In the genomic region with DNA sequence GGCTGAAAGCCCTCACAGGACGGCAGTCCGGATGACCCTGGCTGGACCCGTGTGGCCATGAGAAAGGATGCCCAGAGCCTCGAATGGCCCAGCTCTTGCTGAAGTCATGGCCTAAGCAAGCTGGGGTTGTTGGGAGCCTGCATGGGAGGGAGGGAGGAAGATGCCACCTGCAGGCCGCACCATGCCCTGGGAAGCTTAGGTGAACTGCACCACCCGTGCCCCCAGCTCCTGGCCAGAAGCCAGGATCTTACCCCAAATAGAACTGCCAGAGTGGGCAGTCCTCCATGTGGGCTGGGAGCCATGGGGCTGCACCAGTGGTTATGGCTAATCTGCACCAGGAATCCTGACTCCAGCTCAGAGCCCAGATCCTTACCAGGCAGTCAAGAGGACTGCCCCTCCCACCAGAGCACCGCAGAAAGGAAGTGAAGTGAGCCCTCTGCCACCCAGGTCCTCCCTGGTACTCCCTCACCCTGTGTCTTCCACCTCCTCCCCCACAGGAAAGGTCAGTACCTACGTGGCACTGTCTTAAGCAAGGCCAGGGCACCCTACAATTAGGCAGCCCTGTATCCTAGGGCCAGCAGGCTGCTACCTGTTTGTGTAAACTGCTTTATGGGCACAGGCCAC, we compare ENCODE assay signal across 10 mouse cellular contexts. TPM values are rescaled to one million over a fixed set of nuclear protein-coding genes. Genes with fewer than 3 reads are reported as not detected.
DNase-seq lines count a peak whose midpoint lies in the region; TF ChIP-seq lines count a peak whose summit lies in the region.
"Had no signal": no experiment of that assay in that cellular context is flagged by ENCODE, and none has a peak within 500 bp of the region (broad histone marks: within the 10 kb centered on the region; RNA-seq: fewer than 3 reads in every experiment).

No protein-coding gene starts in this region.

- dilution Hi-C loops in CH12.LX (cut with MboI; ENCODE audit: extremely low pct_ligation_motif_present, extremely low pct_unique_long_range_greater_than_20kb, low sequenced_read_pairs), result no loop called here

- in situ Hi-C loops in CH12.LX (cut with MboI; ENCODE audit: low pct_ligation_motif_present, low pct_unique_long_range_greater_than_20kb, low sequenced_read_pairs), result no loop called here

- H3K27ac ChIP-seq in layer of hippocampus, adult 2 months, result peak overlapping the region; percentile 61
- no peak overlapping the region for H3K27ac ChIP-seq in CH12.LX (ENCODE audit: insufficient read depth, low read depth)
- H3K27ac ChIP-seq: lung, embryonic 15.5 days; stomach, embryonic 15.5 days had no signal

- no peaks in the 10 kb centered on the region for H3K9me3 ChIP-seq in CH12.LX (replicated peaks; ENCODE audit: low read length)
- H3K9me3 ChIP-seq: lung, embryonic 15.5 days; stomach, embryonic 15.5 days had no signal

- DNase-seq in adrenal gland, postnatal 36 days, result peak; percentile 40 to 61
- DNase-seq in adrenal gland, postnatal 10 days, result no peak
- no peak for DNase-seq in layer of hippocampus, adult 2 months (ENCODE audit: low spot score in 2 of 2)
- no peak for DNase-seq in layer of hippocampus, postnatal 25 days (ENCODE audit: extremely low spot score in 1 of 2, low spot score in 1 of 2)
- no peak for DNase-seq in CH12.LX (ENCODE audit: extremely low read depth)
- DNase-seq in heart, postnatal 10 days, result peak; percentile 77 to 81
- no peak for DNase-seq in spleen, postnatal 36 days (ENCODE audit: low spot score in 2 of 2)
- DNase-seq in urinary bladder, postnatal 36 days (ENCODE audit: low spot score in 2 of 2), result no peak

- H3K79me2 ChIP-seq in CH12.LX (replicated peaks; ENCODE audit: control insufficient read depth, extremely low read depth, insufficient read depth, poor library complexity, severe bottlenecking), result no peaks in the 10 kb centered on the region

- H3K4me2 ChIP-seq in CH12.LX (ENCODE audit: insufficient read depth, low read depth, poor library complexity, severe bottlenecking), result no peak overlapping the region
- H3K4me2 ChIP-seq: lung, embryonic 15.5 days; stomach, embryonic 15.5 days had no signal

- peaks cover 45 to 58% of the 10 kb centered on the region in 2 experiments for H3K36me3 ChIP-seq in CH12.LX (replicated peaks in 1 of 2; ENCODE audit: control insufficient read depth in 1 of 2, insufficient read depth in 1 of 2, low read length in 1 of 2)

- intact Hi-C loops in heart, postnatal 10 days (cut with DNase I), result no loop called here

- peak; percentile 45 for TF ChIP-seq CTCF in layer of hippocampus, adult 2 months (conservative IDR thresholded peaks at IDR 0.05)
- TF ChIP-seq CTCF in CH12.LX (conservative IDR thresholded peaks at IDR 0.05 in 1 of 2, IDR thresholded peaks at IDR 0.05 in 1 of 2; ENCODE audit: low read depth in 2 of 2, low read length in 2 of 2), result peak in 1 of 2 experiments; percentile 29; a peak in 2 of 4 replicates

- H3K27me3 ChIP-seq in CH12.LX (replicated peaks), result peaks cover 2% of the 10 kb centered on the region

- no peak overlapping the region for H3K4me3 ChIP-seq in layer of hippocampus, adult 2 months
- no peak overlapping the region for H3K4me3 ChIP-seq in CH12.LX (replicated peaks in 1 of 3; ENCODE audit: low read depth in 2 of 3, low read length in 2 of 3, poor library complexity in 1 of 3)
- H3K4me3 ChIP-seq: lung, embryonic 15.5 days; stomach, embryonic 15.5 days had no signal

- no peak for TF ChIP-seq EP300 in CH12.LX (IDR thresholded peaks at IDR 0.05; ENCODE audit: low read length)

- no peak for TF ChIP-seq RAD21 in CH12.LX (IDR thresholded peaks at IDR 0.05; ENCODE audit: low read depth, low read length)

- H3K9ac ChIP-seq in CH12.LX (ENCODE audit: insufficient read depth, low read depth), result no peak overlapping the region
- H3K9ac ChIP-seq: lung, embryonic 15.5 days; stomach, embryonic 15.5 days had no signal

- no peak for TF ChIP-seq POLR2A in CH12.LX (IDR thresholded peaks at IDR 0.05; ENCODE audit: low read depth, low read length)

- peaks cover 8 to 14% of the 10 kb centered on the region in 2 experiments for H3K4me1 ChIP-seq in CH12.LX (ENCODE audit: control insufficient read depth in 1 of 2, insufficient read depth in 2 of 2)

TF ChIP-seq in CH12.LX, 34 proteins besides CTCF, POLR2A, EP300 and RAD21:
- TF ChIP-seq NELFE (IDR thresholded peaks at IDR 0.05; ENCODE audit: low read depth, low read length) (no peak), SMC3 (IDR thresholded peaks at IDR 0.05; ENCODE audit: low read depth, low read length) (peak; percentile 22; the same call in 1 of the 2 replicates), MAZ (IDR thresholded peaks at IDR 0.05; ENCODE audit: low read depth, low read length) (no peak), ZNF384 (IDR thresholded peaks at IDR 0.05; ENCODE audit: low read depth, low read length) (no peak)
TF ChIP-seq in CH12.LX: peak in this region for 1.

RNA-seq across cellular contexts. Expression of gene Atp5d, which starts 5.1 kb away (rescaled TPM):
- total RNA-seq in adrenal gland, postnatal 36 days (2021), result 100 to 1,000 TPM; 561 to 735 TPM
- 100 to 1,000 TPM; 982 to 996 TPM for total RNA-seq in adrenal gland, postnatal 10 days (2021)
- total RNA-seq in layer of hippocampus, adult 2 months (2021), result 100 to 1,000 TPM; 332 to 344 TPM
- 100 to 1,000 TPM; 338 to 391 TPM for total RNA-seq in layer of hippocampus, postnatal 25 days (2021)
- total RNA-seq in CH12.LX (2012; rRNA removed), result 270 and 326 TPM in 2 replicates
- 85.8 and 106 TPM in 2 replicates for total RNA-seq in CH12.LX (2014; rRNA removed)
- 306 and 352 TPM in 2 replicates for polyA plus RNA-seq in CH12.LX (2012; ENCODE audit: insufficient read length, low read depth)
- 1,000 to 10,000 TPM; 1,058 to 1,125 TPM for total RNA-seq in heart, postnatal 10 days (2021)

RNA-seq across cellular contexts. Expression of gene Cbarp, which starts 7.3 kb away (rescaled TPM):
- total RNA-seq in adrenal gland, postnatal 36 days (2021), result 100 to 1,000 TPM in 1 of 2 experiments, 10 to 100 TPM in 1; 57.5 to 205 TPM
- total RNA-seq in adrenal gland, postnatal 10 days (2021), result 10 to 100 TPM; 41.6 to 65.6 TPM
- total RNA-seq in layer of hippocampus, adult 2 months (2021), result 100 to 1,000 TPM; 331 to 341 TPM
- 100 to 1,000 TPM; 399 to 401 TPM for total RNA-seq in layer of hippocampus, postnatal 25 days (2021)
- total RNA-seq in CH12.LX (2012; rRNA removed) (2.3 and 2.6 TPM in 2 replicates), CH12.LX (2014; rRNA removed) (0.09 and 0.19 TPM in 2 replicates)
- 1.7 and 2.4 TPM in 2 replicates for polyA plus RNA-seq in CH12.LX (2012; ENCODE audit: insufficient read length, low read depth)
- 1 to 10 TPM; 3.2 to 4.1 TPM for total RNA-seq in heart, postnatal 10 days (2021)

RNA-seq across cellular contexts. Expression of gene Midn, which starts 14.7 kb away (rescaled TPM):
- 100 to 1,000 TPM; 104 to 188 TPM for total RNA-seq in adrenal gland, postnatal 36 days (2021)
- 100 to 1,000 TPM; 106 to 127 TPM for total RNA-seq in adrenal gland, postnatal 10 days (2021)
- 10 to 100 TPM; 53.1 to 54.5 TPM for total RNA-seq in layer of hippocampus, adult 2 months (2021)
- total RNA-seq in layer of hippocampus, postnatal 25 days (2021), result 10 to 100 TPM; 61.4 to 82.4 TPM
- total RNA-seq in CH12.LX (2012; rRNA removed) (11.6 and 16.2 TPM in 2 replicates), CH12.LX (2014; rRNA removed) (3.9 and 4.7 TPM in 2 replicates)
- polyA plus RNA-seq in CH12.LX (2012; ENCODE audit: insufficient read length, low read depth), result 25.2 and 33.2 TPM in 2 replicates
- 100 to 1,000 TPM; 132 to 190 TPM for total RNA-seq in heart, postnatal 10 days (2021)

RNA-seq across cellular contexts. Expression of gene Stk11, which starts 17.7 kb away (rescaled TPM):
- 100 to 1,000 TPM; 146 to 149 TPM for total RNA-seq in adrenal gland, postnatal 36 days (2021)
- total RNA-seq in adrenal gland, postnatal 10 days (2021), result 100 to 1,000 TPM; 133 to 151 TPM
- 10 to 100 TPM; 96.8 to 97.7 TPM for total RNA-seq in layer of hippocampus, adult 2 months (2021)
- 10 to 100 TPM; 89.1 to 94.3 TPM for total RNA-seq in layer of hippocampus, postnatal 25 days (2021)
- total RNA-seq in CH12.LX (2012; rRNA removed), result 64.8 and 65.9 TPM in 2 replicates
- total RNA-seq in CH12.LX (2014; rRNA removed), result 47.4 and 48.5 TPM in 2 replicates
- polyA plus RNA-seq in CH12.LX (2012; ENCODE audit: insufficient read length, low read depth), result 93.4 and 94.9 TPM in 2 replicates
- 100 to 1,000 TPM; 110 to 112 TPM for total RNA-seq in heart, postnatal 10 days (2021)

RNA-seq across cellular contexts. Expression of gene Sbno2, which starts 28.0 kb away (rescaled TPM):
- total RNA-seq in adrenal gland, postnatal 36 days (2021), result 10 to 100 TPM; 49.3 to 51.3 TPM
- total RNA-seq in adrenal gland, postnatal 10 days (2021), result 10 to 100 TPM; 37.5 to 55.7 TPM
- total RNA-seq in layer of hippocampus, adult 2 months (2021), result 10 to 100 TPM; 22.4 to 23.4 TPM
- 10 to 100 TPM; 14.5 to 22.0 TPM for total RNA-seq in layer of hippocampus, postnatal 25 days (2021)
- total RNA-seq in CH12.LX (2012; rRNA removed), result 20.7 and 22.6 TPM in 2 replicates
- 9.0 and 9.7 TPM in 2 replicates for total RNA-seq in CH12.LX (2014; rRNA removed)
- polyA plus RNA-seq in CH12.LX (2012; ENCODE audit: insufficient read length, low read depth), result 21.1 and 24.2 TPM in 2 replicates
- 10 to 100 TPM; 15.1 to 17.6 TPM for total RNA-seq in heart, postnatal 10 days (2021)

Comparison
In these comparisons a context has a peak if more than half of its experiments do, and no peak if none do; other contexts are left out.
1. DNase-seq: peak in adrenal gland, postnatal 36 days (2 of 2) and heart, postnatal 10 days (2 of 2); none in adrenal gland, postnatal 10 days (single experiment), layer of hippocampus, adult 2 months (0 of 2), layer of hippocampus, postnatal 25 days (0 of 2), CH12.LX (single experiment), spleen, postnatal 36 days (0 of 2) and urinary bladder, postnatal 36 days (0 of 2).
2. RNA of gene Cbarp, which starts 7.3 kb away (total RNA-seq): 399 to 401 TPM in layer of hippocampus, postnatal 25 days, 331 to 341 TPM in layer of hippocampus, adult 2 months, 57.5 to 205 TPM in adrenal gland, postnatal 36 days and 41.6 to 65.6 TPM in adrenal gland, postnatal 10 days; 3.2 to 4.1 TPM in heart, postnatal 10 days and 0.09 to 2.6 TPM in CH12.LX; every median in the first group is over 4 times any median in the second.